Mouse (Mus musculus) gastrocnemius, postnatal 25 days (tissue): ENCODE measurements around the gene Cgrrf1. TPM values are rescaled to one million over a fixed set of nuclear protein-coding genes. Genes with fewer than 3 reads are reported as not detected.

ENCODE experiments used
- DNase-seq: peaks from one replicate; pipeline ENCODE4 v3.0.0; 2022
- total RNA-seq, 2 experiments: library from RNA; stranded (reverse); gene quantifications; 1 replicate in 1 of 2; 2 replicates in 1 of 2; pipeline ENCODE4 v1.2.3; 2021

Cgrrf1 gene
- total RNA-seq, 2 experiments from 2014 or later = 48.6 to 51.3 TPM

GRCm38 (mm10) chr14:46821873-46822716 lies 9.8 kb upstream of the Cgrrf1 start, which contains the start of gene Gmfb:
Gene Gmfb, minus strand, starts transcription at chr14:46822242.
- peak; percentile 95 for DNase-seq

GRCm38 (mm10) chr14:46823996-46824395 lies 7.9 kb upstream of the Cgrrf1 start:
- no peak for DNase-seq

- no peak for DNase-seq
Measured at GRCm38 (mm10) chr14:46827430-46827829, 4.5 kb upstream of the Cgrrf1 start.

- no peak for DNase-seq
Measured at GRCm38 (mm10) chr14:46831295-46831694, 630 bp upstream of the Cgrrf1 start.

- DNase-seq = no peak
Measured at GRCm38 (mm10) chr14:46832354-46833272, 688 bp downstream of the Cgrrf1 start.

GRCm38 (mm10) chr14:46839326-46839725 lies 7.4 kb downstream of the Cgrrf1 start:
- no peak for DNase-seq

- DNase-seq = no peak
Measured at GRCm38 (mm10) chr14:46845706-46846105, 13.8 kb downstream of the Cgrrf1 start.

GRCm38 (mm10) chr14:46848063-46848590 lies 16.2 kb downstream of the Cgrrf1 start:
- DNase-seq = no peak

GRCm38 (mm10) chr14:46848736-46849135 lies 16.8 kb downstream of the Cgrrf1 start:
- no peak for DNase-seq

- DNase-seq = no peak
Measured at GRCm38 (mm10) chr14:46849769-46850168, 17.8 kb downstream of the Cgrrf1 start.

GRCm38 (mm10) chr14:46853677-46854076 lies 21.8 kb downstream of the Cgrrf1 start:
- no peak for DNase-seq

GRCm38 (mm10) chr14:46862922-46863321 lies 31.0 kb downstream of the Cgrrf1 start:
- no peak for DNase-seq

GRCm38 (mm10) chr14:46880935-46881334 lies 49.0 kb downstream of the Cgrrf1 start:
- DNase-seq = peak; percentile 46

- DNase-seq = no peak
Measured at GRCm38 (mm10) chr14:46881581-46882430, 49.9 kb downstream of the Cgrrf1 start.

- peak; percentile 89 for DNase-seq
Measured at GRCm38 (mm10) chr14:46882431-46883067, 50.6 kb downstream of the Cgrrf1 start, which contains the start of gene Samd4. Gene Samd4, plus strand, starts transcription at chr14:46882854.

- peak; percentile 68 for DNase-seq
Measured at GRCm38 (mm10) chr14:46883068-46883870, 51.3 kb downstream of the Cgrrf1 start.

- peak; percentile 47 for DNase-seq
Measured at GRCm38 (mm10) chr14:46883871-46884441, 52.0 kb downstream of the Cgrrf1 start.

GRCm38 (mm10) chr14:46884701-46885428 lies 52.9 kb downstream of the Cgrrf1 start:
- DNase-seq = peak; percentile 66

- DNase-seq = no peak
Measured at GRCm38 (mm10) chr14:46885429-46885755, 53.5 kb downstream of the Cgrrf1 start.
